ENCODE assay signal across 21 mouse cellular contexts in genomic region chr4:107025369-107025768, GRCm38 (mm10). TPM values are rescaled to one million over a fixed set of nuclear protein-coding genes. Genes with fewer than 3 reads are reported as not detected.
A peak's percentile ranks its signal among the peaks of the same experiment; 100 is the strongest.
DNase-seq lines count a peak whose midpoint lies in the region; ATAC-seq and TF ChIP-seq lines count a peak whose summit lies in the region.
"Had no signal": no experiment of that assay in that cellular context is flagged by ENCODE, and none has a peak within 500 bp of the region (broad histone marks: within the 10 kb centered on the region; RNA-seq: fewer than 3 reads in every experiment).

No protein-coding gene starts in this region.

- TF ChIP-seq CTCF in brain, embryonic 14.5 days (IDR thresholded peaks at IDR 0.05; ENCODE audit: borderline replicate concordance, extremely low read depth, insufficient read depth, insufficient read length) = no peak

- no peak for DNase-seq in embryonic facial prominence, embryonic 10.5 days (ENCODE audit: low spot score)
- no peak for DNase-seq in limb, embryonic 11.5 days (ENCODE audit: low spot score)
- no peak for DNase-seq in limb, embryonic 10.5 days (ENCODE audit: low spot score)
- DNase-seq in brain, embryonic 14.5 days (ENCODE audit: low read depth) = peak; percentile 88
- no peak for DNase-seq in kidney, postnatal 4 days
- DNase-seq in gastrocnemius, postnatal 4 days (ENCODE audit: low spot score in 2 of 2) = no peak
- DNase-seq: adrenal gland, adult 8-10 months; adrenal gland, postnatal 36 days; B cell, adult 2 months; cerebellum, adult 11 months; cerebellum, adult 8-10 months; cerebellum, postnatal 14 days; embryo, embryonic 11 days; gastrocnemius, postnatal 14 days had no signal

- ATAC-seq in embryonic facial prominence, embryonic 12.5 days (ENCODE audit: insufficient number of reproducible peaks, insufficient read depth, low FRiP score, low TSS enrichment) = no peak
- ATAC-seq in limb, embryonic 11.5 days (ENCODE audit: insufficient number of reproducible peaks, low FRiP score, low TSS enrichment, low read depth) = no peak
- no peak for ATAC-seq in intestine, embryonic 16.5 days
- ATAC-seq: CD4-positive, CD25-positive, alpha-beta regulatory T cell, adult 4 months had no signal

- no peak overlapping the region for H3K4me3 ChIP-seq in embryonic facial prominence, embryonic 12.5 days
- H3K4me3 ChIP-seq in embryonic facial prominence, embryonic 10.5 days = no peak overlapping the region
- H3K4me3 ChIP-seq in limb, embryonic 11.5 days (ENCODE audit: low read depth, low read length) = no peak overlapping the region
- H3K4me3 ChIP-seq in limb, embryonic 10.5 days = no peak overlapping the region
- no peak overlapping the region for H3K4me3 ChIP-seq in intestine, embryonic 16.5 days (ENCODE audit: low read length)
- H3K4me3 ChIP-seq: embryonic facial prominence, embryonic 13.5 days; heart, embryonic 12.5 days; hindbrain, embryonic 15.5 days had no signal

- TF ChIP-seq POLR2A in brain, embryonic 14.5 days (IDR thresholded peaks at IDR 0.05; ENCODE audit: borderline replicate concordance, extremely low read depth, insufficient read depth, insufficient read length, poor library complexity, severe bottlenecking) = no peak

- 0 out of 2 replicates have a peak overlapping the region, but pooled peaks have one; percentile 4 for H3K27ac ChIP-seq in embryonic facial prominence, embryonic 12.5 days
- no peak overlapping the region for H3K27ac ChIP-seq in embryonic facial prominence, embryonic 10.5 days (replicated peaks)
- 0 out of 2 replicates have a peak overlapping the region, but pooled peaks have one; percentile 36 for H3K27ac ChIP-seq in limb, embryonic 11.5 days (replicated peaks; ENCODE audit: low read depth, low read length)
- H3K27ac ChIP-seq in limb, embryonic 10.5 days = no peak overlapping the region
- H3K27ac ChIP-seq in intestine, embryonic 16.5 days (ENCODE audit: low read length) = peak overlapping the region; percentile 69
- H3K27ac ChIP-seq: embryonic facial prominence, embryonic 13.5 days; hindbrain, embryonic 15.5 days had no signal

- no peaks in the 10 kb centered on the region for H3K27me3 ChIP-seq in embryonic facial prominence, embryonic 12.5 days
- no peaks in the 10 kb centered on the region for H3K27me3 ChIP-seq in embryonic facial prominence, embryonic 10.5 days (replicated peaks; ENCODE audit: low read depth, poor library complexity, severe bottlenecking)
- no peaks in the 10 kb centered on the region for H3K27me3 ChIP-seq in limb, embryonic 11.5 days (ENCODE audit: control insufficient read depth, insufficient read depth, low read length)
- H3K27me3 ChIP-seq in limb, embryonic 10.5 days (ENCODE audit: low read depth, poor library complexity, severe bottlenecking) = no peaks in the 10 kb centered on the region
- H3K27me3 ChIP-seq in intestine, embryonic 16.5 days (replicated peaks; ENCODE audit: control insufficient read depth, insufficient read depth, low read length) = no peaks in the 10 kb centered on the region
- H3K27me3 ChIP-seq: embryonic facial prominence, embryonic 13.5 days; heart, embryonic 12.5 days; hindbrain, embryonic 15.5 days had no signal

- H3K36me3 ChIP-seq in embryonic facial prominence, embryonic 12.5 days = peaks cover 43% of the 10 kb centered on the region
- H3K36me3 ChIP-seq in embryonic facial prominence, embryonic 10.5 days (replicated peaks) = peaks cover 88% of the 10 kb centered on the region
- peaks cover 7% of the 10 kb centered on the region; the same call in 1 of the 2 replicates for H3K36me3 ChIP-seq in limb, embryonic 11.5 days (ENCODE audit: control insufficient read depth, insufficient read depth, low read length)
- peaks cover 98% of the 10 kb centered on the region for H3K36me3 ChIP-seq in limb, embryonic 10.5 days
- no peaks in the 10 kb centered on the region; the same call in 1 of the 2 replicates for H3K36me3 ChIP-seq in intestine, embryonic 16.5 days (ENCODE audit: control insufficient read depth, insufficient read depth, low read length)
- H3K36me3 ChIP-seq: hindbrain, embryonic 15.5 days had no signal

- H3K4me2 ChIP-seq in embryonic facial prominence, embryonic 12.5 days (replicated peaks) = no peak overlapping the region
- H3K4me2 ChIP-seq in limb, embryonic 11.5 days (ENCODE audit: low read depth, severe bottlenecking) = no peak overlapping the region
- H3K4me2 ChIP-seq in intestine, embryonic 16.5 days (ENCODE audit: low read depth, low read length) = no peak overlapping the region
- H3K4me2 ChIP-seq: embryonic facial prominence, embryonic 13.5 days; heart, embryonic 12.5 days; hindbrain, embryonic 15.5 days had no signal

- H3K4me1 ChIP-seq in embryonic facial prominence, embryonic 12.5 days = peaks cover 8% of the 10 kb centered on the region; the same call in 1 of the 2 replicates
- H3K4me1 ChIP-seq in embryonic facial prominence, embryonic 10.5 days = peaks cover 31% of the 10 kb centered on the region
- 0 out of 2 replicates have a peak, but pooled peaks cover 6% of the 10 kb centered on the region for H3K4me1 ChIP-seq in limb, embryonic 11.5 days (ENCODE audit: control insufficient read depth, insufficient read depth, low read length)
- H3K4me1 ChIP-seq in limb, embryonic 10.5 days = peaks cover 37% of the 10 kb centered on the region
- peaks cover 24% of the 10 kb centered on the region for H3K4me1 ChIP-seq in intestine, embryonic 16.5 days (ENCODE audit: control insufficient read depth, insufficient read depth, low read length)

- no peak overlapping the region for H3K9ac ChIP-seq in embryonic facial prominence, embryonic 12.5 days
- no peak overlapping the region for H3K9ac ChIP-seq in limb, embryonic 11.5 days (ENCODE audit: low read length)
- 0 out of 2 replicates have a peak overlapping the region, but pooled peaks have one; percentile 9 for H3K9ac ChIP-seq in intestine, embryonic 16.5 days (ENCODE audit: low read depth, low read length)
- H3K9ac ChIP-seq: embryonic facial prominence, embryonic 13.5 days; heart, embryonic 12.5 days; hindbrain, embryonic 15.5 days had no signal

- 74% methylated on average over 5 of the region's 5 CpGs for WGBS in embryonic facial prominence, embryonic 12.5 days
- WGBS in embryonic facial prominence, embryonic 10.5 days = 86% methylated on average over 5 of the region's 5 CpGs
- 86% methylated on average over 5 of the region's 5 CpGs for WGBS in limb, embryonic 11.5 days
- WGBS in limb, embryonic 10.5 days = 89% methylated on average over 5 of the region's 5 CpGs
- WGBS in intestine, embryonic 16.5 days = 82% methylated on average over 5 of the region's 5 CpGs

- H3K9me3 ChIP-seq in embryonic facial prominence, embryonic 12.5 days = no peaks in the 10 kb centered on the region
- H3K9me3 ChIP-seq in embryonic facial prominence, embryonic 10.5 days = no peaks in the 10 kb centered on the region
- H3K9me3 ChIP-seq in limb, embryonic 11.5 days (ENCODE audit: control insufficient read depth, low read length) = no peaks in the 10 kb centered on the region
- H3K9me3 ChIP-seq in limb, embryonic 10.5 days (replicated peaks) = no peaks in the 10 kb centered on the region
- no peaks in the 10 kb centered on the region for H3K9me3 ChIP-seq in intestine, embryonic 16.5 days (ENCODE audit: control insufficient read depth, low read length)
- H3K9me3 ChIP-seq: embryonic facial prominence, embryonic 13.5 days; G1E; heart, embryonic 12.5 days; hindbrain, embryonic 15.5 days had no signal

RNA-seq across cellular contexts. Expression of gene Mrpl37, which starts 41.3 kb away (rescaled TPM):
- 96.9 and 100 TPM in 2 replicates for polyA plus RNA-seq in embryonic facial prominence, embryonic 12.5 days (2016; fragmentation: Nextera tagmentation; extraction: Ambion mirVana)
- 129 and 136 TPM in 2 replicates for polyA plus RNA-seq in embryonic facial prominence, embryonic 10.5 days (2016; fragmentation: Nextera tagmentation; extraction: Ambion mirVana)
- polyA plus RNA-seq in limb, embryonic 11.5 days (2014; fragmentation: Nextera tagmentation; extraction: Ambion mirVana) = 131 and 133 TPM in 2 replicates
- 145 and 167 TPM in 2 replicates for polyA plus RNA-seq in limb, embryonic 10.5 days (2016; fragmentation: Nextera tagmentation; extraction: Ambion mirVana)
- polyA plus RNA-seq in brain, embryonic 14.5 days (2012; rRNA removed) = 88.1 and 114 TPM in 2 replicates
- 112 and 117 TPM in 2 replicates for polyA plus RNA-seq in intestine, embryonic 16.5 days (2015; fragmentation: Nextera tagmentation; extraction: Ambion mirVana)
- 10 to 100 TPM; 69.2 to 76.8 TPM for total RNA-seq in gastrocnemius, postnatal 4 days (2021)

RNA-seq across cellular contexts. Expression of gene Cyb5rl, which starts 41.4 kb away (rescaled TPM):
- polyA plus RNA-seq in embryonic facial prominence, embryonic 12.5 days (2016; fragmentation: Nextera tagmentation; extraction: Ambion mirVana) = 4.6 and 5.9 TPM in 2 replicates
- 8.1 and 10.4 TPM in 2 replicates for polyA plus RNA-seq in embryonic facial prominence, embryonic 10.5 days (2016; fragmentation: Nextera tagmentation; extraction: Ambion mirVana)
- polyA plus RNA-seq in limb, embryonic 11.5 days (2014; fragmentation: Nextera tagmentation; extraction: Ambion mirVana) = 7.2 and 7.3 TPM in 2 replicates
- 11.7 and 12.6 TPM in 2 replicates for polyA plus RNA-seq in limb, embryonic 10.5 days (2016; fragmentation: Nextera tagmentation; extraction: Ambion mirVana)
- polyA plus RNA-seq in brain, embryonic 14.5 days (2012; rRNA removed) = 3.7 and 4.5 TPM in 2 replicates
- polyA plus RNA-seq in intestine, embryonic 16.5 days (2015; fragmentation: Nextera tagmentation; extraction: Ambion mirVana) = 7.2 and 7.7 TPM in 2 replicates
- 10 to 100 TPM; 16.2 to 21.5 TPM for total RNA-seq in gastrocnemius, postnatal 4 days (2021)

Comparison
In these comparisons a context has a peak if more than half of its experiments do, and no peak if none do; other contexts are left out.
1. H3K27ac ChIP-seq: peak in embryonic facial prominence, embryonic 12.5 days (single experiment), limb, embryonic 11.5 days (single experiment) and intestine, embryonic 16.5 days (single experiment); none in embryonic facial prominence, embryonic 10.5 days (single experiment) and limb, embryonic 10.5 days (single experiment).